Mouse (Mus musculus): ENCODE measurements around the gene Panx3.

Panx3 gene

GRCm38 (mm10) chr9:37632305-37632704 is 36.7 kb downstream of the Panx3 start:
- no peak for DNase-seq

GRCm38 (mm10) chr9:37629941-37630340 is 39.1 kb downstream of the Panx3 start:
- DNase-seq = no peak

- DNase-seq = no peak
These were observed 40.5 kb downstream of the Panx3 start for GRCm38 (mm10) chr9:37628581-37628980.

- no peak for DNase-seq
These were observed 41.8 kb downstream of the Panx3 start for GRCm38 (mm10) chr9:37627263-37627662.

- no peak for DNase-seq
These were observed 42.9 kb downstream of the Panx3 start for GRCm38 (mm10) chr9:37626103-37626567.

- DNase-seq = peak; percentile 49 to 52
These were observed 43.4 kb downstream of the Panx3 start for GRCm38 (mm10) chr9:37625641-37626040.

- DNase-seq = no peak
These were observed 43.9 kb downstream of the Panx3 start for GRCm38 (mm10) chr9:37625129-37625528.

GRCm38 (mm10) chr9:37624502-37624901 is 44.5 kb downstream of the Panx3 start:
- DNase-seq = no peak

- no peak for DNase-seq
These were observed 45.1 kb downstream of the Panx3 start for GRCm38 (mm10) chr9:37623981-37624380.

GRCm38 (mm10) chr9:37621290-37621689 is 47.7 kb downstream of the Panx3 start:
- DNase-seq = peak; percentile 67 to 75

- DNase-seq = peak in 1 of 2 experiments; percentile 49
These were observed 52.3 kb downstream of the Panx3 start for GRCm38 (mm10) chr9:37616770-37617169.

- no peak for DNase-seq
These were observed 53.8 kb downstream of the Panx3 start for GRCm38 (mm10) chr9:37615220-37615619.

GRCm38 (mm10) chr9:37614316-37614715 is 54.7 kb downstream of the Panx3 start:
- DNase-seq = no peak

GRCm38 (mm10) chr9:37613911-37614280 is 55.1 kb downstream of the Panx3 start:
- DNase-seq = no peak

GRCm38 (mm10) chr9:37613182-37613910 is 55.7 kb downstream of the Panx3 start, which contains the start of gene Spa17:
Spa17 (minus strand) TSS chr9:37613722.
- peak; percentile 82 to 88 for DNase-seq
